Mouse (Mus musculus) frontal cortex, postnatal 14 days (tissue): Measurements from ENCODE around the gene Shq1.
A peak's percentile ranks its signal among the peaks of the same experiment; 100 is the strongest.

Experiments used
- DNase-seq, 2 experiments: peaks; one replicate each; pipeline ENCODE4 v3.0.0; 2022; ENCODE audit warnings: low spot score in 2 of 2

Shq1 gene

DNA sequence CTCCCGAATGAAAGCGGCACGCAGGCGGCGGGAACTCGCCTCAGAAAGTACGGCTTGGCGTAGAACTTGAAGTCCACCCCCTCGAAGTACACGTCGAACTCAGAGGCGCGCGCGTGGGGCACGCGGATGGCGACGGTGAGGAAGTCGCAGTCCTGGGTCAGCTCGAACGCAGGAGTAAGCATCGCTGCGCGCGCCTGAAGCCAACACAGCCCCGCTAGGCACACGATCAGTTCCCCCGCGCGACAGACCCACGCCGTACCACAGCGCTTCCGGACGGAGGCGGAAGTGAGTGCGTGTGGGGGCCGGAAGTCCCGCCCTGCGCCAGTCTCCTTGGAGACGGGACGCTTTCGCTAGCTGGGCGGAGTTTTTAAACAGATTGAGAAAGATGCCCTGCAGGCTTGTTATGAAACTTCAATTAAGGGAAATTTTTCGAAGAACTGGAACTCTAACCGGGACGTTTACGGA lies at the start of gene Shq1:
Shq1 (minus strand) TSS at position 278 of the 465 bp plus-strand sequence.
- peak; percentile 67 to 73 for DNase-seq

DNA sequence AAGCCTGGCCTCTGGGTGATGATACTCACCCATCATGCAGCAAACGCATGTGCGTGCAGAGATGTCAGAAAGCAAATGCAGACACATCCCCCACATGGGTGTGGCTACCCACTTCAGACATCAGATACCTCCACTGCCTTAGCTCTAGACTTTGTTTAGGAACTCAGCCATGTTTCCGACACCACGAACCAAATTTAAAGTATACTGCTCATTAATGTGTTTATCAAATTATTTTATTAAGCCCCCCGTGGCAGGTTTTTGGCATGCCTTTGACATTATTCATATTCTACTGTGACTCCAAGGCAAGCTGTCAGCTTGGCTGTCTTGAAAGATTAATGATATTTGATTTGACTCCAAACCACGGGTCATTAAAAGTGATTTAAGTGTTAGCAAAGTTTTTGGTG lies 49.1 kb upstream of the Shq1 start:
- DNase-seq = no peak

DNA sequence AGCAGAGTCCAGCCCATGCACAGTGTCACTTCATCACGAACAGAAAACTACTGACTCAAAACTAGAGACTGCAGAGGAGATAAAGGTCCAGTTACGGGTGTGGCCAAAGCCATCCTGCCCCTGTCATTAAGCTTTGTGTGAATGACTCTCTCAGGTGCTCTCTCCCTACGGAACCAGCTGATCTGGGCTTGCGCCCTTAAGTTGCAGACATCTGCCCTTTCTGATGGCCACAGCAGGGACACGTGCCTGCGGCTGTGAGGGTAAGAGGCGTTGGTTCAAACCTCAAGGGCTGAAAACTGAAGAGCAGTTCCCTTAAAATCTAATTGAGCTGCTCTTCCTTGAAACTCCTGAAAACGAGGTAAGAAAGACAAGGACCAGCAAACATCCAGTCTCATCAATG lies 45.9 kb upstream of the Shq1 start:
- DNase-seq = no peak

DNA sequence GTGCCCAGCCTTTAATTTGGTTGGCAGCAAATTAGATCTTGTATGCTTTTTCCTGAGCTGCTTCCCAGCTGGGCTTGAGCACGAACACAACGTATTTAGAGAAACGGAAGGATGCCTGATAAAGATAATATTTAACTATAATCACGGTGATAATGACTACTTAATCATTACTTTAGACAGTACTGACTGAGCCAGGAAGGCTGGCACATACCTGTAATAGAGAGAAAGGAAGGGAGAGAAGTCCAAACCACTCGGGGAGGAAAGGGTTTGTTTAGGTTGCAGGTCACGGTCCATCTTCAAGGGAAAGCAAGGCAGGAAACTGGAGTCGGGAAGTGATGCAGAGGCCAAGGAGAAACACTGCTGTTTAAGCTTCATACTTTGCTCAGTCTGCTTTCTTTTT lies 45.2 kb upstream of the Shq1 start:
- no peak for DNase-seq

DNA sequence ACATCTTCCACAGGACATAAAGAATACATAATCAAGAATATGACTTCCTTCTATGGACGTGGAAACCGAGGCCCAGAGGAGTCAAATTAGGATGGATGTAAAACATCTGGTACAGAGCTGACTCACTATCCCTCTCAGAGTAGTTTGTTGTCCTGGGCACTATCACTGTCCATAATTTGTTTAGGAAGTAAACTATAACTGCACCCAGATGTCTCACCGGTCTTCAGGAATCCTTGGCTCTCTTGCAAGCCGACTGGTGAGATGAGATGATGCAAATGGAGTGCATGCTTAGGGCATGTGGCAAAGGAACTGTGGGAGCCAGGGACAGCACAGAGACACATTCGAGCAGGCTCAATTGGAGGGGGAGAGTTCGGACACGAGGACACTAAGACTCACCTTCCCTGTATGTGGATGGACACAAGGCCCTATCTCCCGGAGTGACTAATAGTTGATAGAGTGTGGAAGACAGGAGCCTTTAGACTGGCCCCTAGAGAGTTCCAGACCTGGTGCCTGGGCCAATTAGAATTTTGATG lies 44.4 kb upstream of the Shq1 start:
- no peak for DNase-seq

DNA sequence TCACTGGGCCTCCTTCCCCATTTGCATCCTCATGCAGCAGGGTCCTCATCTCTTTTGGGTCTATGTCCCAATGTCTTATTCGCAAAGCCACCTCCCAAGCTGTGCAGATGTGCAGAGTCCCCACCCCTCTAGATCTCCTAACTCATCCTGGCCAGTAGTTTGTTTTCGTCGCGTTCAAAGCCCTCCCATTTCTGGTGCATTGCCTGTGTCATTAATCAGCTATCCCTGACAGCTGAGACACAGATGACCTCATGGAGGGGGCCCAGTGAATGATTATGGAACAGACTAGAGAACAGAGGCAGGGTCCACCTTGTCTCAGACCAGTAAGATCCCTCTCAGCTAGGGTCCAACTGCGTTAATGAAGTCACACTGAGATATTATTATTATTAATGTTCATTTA lies 39.9 kb upstream of the Shq1 start:
- DNase-seq = no peak

DNA sequence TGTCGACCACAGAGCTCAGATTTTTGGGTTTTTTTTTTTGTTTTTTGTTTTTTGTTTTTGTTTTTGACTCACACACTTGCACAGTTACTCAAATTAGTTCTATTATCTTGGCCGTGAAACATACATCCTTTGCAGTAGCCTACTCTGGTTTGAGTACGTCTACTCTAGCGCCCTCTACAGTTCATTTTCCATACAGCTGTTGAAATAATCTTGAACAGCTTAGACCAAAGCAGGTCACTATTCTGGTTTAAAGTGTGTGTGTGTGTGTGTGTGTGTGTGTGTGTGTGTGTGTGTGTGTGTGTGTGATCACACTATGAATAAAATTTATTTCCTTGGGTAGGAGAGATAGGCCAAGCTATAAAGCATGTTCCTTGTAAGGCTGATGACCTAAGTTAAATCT lies 39.2 kb upstream of the Shq1 start:
- DNase-seq = no peak

DNA sequence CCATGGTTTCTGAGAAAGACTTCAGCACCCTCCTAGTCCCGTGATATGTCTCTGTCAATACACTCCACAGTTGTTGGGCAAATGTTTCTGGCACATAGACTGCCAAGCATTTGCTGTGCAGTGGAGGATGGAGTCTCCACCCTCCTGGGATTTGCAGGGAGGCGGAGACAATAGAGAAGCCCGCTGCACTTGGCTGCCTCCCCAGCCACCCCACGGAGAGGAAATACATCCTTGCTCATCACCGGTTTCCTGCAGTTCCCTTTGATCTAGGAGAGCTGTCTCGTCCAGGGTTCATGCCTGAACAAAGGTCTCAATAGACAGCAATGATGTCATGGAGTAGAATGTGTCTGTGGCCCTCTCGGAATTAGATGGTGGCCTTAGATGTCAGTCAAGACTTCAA lies 38.5 kb upstream of the Shq1 start:
- no peak for DNase-seq

DNA sequence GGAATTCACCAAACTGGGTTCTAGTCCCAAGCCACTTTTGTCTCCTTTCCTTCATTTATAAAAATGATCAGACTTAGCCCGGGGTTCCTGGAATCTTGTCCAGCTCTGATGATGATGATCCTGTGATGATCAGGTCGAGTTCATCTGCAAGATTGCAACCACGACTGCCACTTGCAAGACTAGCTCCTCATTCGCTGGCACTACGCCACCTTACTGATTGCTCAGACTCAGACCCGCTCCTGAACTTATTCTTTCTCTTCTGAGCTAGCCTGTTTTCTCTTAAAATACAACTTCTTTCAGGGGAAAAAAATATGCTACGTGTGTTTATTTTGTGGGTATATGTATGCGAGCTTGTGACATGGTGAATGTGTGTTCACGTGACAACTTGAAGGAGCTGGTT lies 38.0 kb upstream of the Shq1 start:
- no peak for DNase-seq

DNA sequence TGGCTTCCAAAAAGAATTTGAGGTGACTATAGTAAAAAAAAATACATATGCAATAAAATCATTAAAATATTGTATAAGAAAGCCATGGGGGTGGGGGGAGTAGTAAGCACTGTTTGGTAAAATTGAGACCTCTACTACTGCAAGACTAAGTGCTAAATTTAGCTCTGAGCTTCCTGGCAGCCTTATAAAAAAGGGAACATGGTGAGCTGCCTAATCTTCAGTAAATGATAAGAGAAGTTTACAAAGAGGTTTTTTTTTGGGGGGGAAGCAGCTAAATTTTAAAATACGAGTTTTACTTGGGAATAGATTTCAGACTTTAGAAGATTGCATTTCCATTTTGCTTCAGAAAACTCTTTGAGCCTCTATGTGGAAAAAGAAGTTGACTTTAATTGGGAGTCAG lies 37.3 kb upstream of the Shq1 start:
- DNase-seq = no peak

DNA sequence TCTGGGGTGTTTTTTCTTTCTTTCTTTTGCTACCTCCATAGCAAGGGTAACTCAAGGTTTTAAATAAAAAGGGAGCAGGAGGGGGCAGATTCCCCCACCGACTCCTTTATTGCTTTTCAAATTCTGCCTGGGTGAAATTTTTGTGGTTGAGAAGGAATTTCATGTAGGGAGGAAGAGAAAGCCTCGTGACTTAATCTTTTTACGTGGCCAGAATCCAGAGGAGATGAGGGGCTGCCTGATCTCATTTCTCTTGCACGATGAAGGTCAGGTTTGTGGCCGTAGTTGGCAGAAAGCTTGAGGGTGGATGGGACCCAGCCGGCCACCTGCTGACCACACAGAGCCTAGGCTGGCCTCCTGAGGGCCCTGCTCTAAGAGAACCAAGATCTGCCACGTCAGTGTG lies 36.6 kb upstream of the Shq1 start:
- DNase-seq = no peak

DNA sequence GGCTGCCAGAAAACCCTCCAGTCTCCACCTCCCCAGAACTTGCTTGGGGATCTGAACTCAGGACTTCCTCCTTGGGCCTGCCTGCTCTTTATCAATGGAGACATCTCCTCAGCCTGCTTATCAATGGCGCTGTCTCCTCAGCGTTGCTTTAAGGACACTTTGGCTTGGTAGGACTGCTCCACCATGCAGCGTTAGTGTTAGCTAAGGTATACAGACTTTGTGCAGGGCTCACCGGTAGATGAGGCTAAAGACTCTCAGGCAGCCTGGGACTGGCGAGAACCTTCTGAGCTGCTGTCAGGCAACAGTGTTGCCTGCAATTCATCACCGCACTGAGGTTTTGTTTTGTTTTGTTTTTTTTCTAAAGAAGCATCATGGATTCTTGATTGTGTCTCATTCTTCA lies 35.9 kb upstream of the Shq1 start:
- no peak for DNase-seq

DNA sequence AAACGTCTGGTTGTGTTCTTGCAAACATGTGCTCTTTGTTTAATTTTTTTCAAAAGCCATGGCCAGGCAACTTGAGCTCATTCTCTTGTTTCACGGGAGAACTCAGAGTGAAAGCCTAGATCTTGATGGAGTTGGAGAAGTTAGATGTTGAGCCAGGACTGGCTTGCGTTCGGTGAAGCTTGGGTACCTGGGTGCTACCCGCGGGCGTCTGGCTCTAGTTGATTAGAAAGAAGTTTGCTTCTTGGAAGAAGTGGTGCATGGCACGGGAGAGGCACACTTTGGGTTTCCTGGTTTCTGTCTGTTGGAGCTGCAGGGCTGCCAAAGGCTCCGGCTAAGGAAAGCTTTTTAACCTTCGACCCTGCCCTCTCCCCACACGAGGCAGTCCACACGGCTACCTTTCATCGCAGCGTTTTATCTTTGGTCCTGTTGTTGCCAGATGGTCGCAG lies 34.4 kb upstream of the Shq1 start:
- no peak for DNase-seq

DNA sequence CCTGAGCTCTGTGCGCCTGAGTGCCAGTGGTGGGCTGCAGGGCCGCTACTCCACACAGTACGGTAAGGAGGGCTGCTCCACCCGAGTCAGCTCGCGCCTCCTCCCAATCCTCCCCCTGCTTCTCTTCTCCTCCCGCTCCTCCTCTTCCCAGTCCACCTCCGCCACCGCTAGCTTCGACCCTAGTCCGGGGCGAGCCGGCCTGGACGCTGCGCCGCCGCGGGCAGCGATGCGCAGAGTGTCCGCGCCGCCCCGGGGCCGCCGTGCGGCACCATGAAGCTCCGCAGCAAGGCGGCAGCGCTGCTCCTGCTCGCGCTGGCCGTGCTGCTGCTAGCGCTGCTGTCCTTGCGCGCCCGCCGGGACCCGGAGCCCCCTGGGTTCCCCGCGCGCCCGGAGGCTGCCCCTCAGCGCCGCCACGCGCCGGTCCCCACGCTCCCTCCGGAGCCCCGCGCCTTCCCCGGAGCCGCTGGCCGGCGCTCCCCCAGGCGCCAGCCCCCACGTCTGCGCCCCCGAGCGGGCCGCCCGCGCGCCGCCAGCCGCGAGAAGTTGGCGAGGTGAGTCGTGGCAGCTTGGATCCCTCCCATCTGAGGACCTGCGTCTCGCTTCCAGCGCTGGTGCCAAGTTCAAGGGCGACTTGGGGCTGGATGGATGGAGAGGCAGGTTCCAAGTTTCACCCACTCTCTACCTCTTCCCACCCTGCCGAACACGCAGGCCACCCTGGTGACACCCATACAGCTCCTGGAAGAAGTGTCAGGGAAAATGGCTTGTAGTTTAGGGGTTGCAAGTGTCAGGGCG lies 33.8 kb upstream of the Shq1 start, which contains the start of gene Gxylt2:
Gxylt2 (plus strand) TSS at position 161 of the 792 bp plus-strand sequence.
- DNase-seq = peak in 1 of 2 experiments; percentile 18

DNA sequence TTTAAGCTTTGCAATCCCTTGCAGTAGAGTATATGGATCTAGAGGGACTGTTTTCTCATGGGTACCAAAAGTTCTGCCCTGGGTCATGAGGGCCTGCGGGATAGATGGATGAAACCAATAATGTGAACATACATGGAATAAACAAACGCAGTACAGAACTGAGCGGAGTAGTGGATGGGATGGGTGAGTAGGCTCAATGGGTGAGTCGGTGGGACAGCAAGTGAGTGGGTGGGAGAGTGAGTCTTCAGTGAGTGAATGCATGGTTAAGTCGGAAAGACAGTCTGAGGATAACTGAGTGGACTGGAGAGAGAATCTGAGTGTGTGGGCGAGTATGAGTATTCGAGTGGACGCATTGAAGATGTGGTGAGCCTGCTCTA lies 33.2 kb upstream of the Shq1 start:
- DNase-seq = no peak

DNA sequence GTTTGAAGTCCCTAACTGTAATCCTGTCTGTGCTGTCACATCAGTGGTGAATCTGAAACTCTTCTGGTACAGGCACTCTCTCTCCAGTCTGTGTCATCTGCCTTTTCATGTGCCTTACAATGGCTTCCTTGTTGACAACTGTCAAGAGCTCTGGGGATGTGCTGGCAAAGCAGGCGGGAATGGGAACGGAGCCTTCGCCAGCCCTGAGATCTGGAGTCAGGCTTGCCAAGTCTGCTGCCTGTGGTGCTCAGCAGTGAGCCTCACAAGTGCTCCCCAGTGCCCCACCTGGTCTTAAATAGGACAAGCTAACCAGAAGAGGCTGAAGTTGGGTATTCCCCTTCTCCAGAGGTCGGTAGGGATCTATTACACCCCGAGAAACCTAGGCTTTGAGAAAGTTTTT lies 29.8 kb upstream of the Shq1 start:
- no peak for DNase-seq

DNA sequence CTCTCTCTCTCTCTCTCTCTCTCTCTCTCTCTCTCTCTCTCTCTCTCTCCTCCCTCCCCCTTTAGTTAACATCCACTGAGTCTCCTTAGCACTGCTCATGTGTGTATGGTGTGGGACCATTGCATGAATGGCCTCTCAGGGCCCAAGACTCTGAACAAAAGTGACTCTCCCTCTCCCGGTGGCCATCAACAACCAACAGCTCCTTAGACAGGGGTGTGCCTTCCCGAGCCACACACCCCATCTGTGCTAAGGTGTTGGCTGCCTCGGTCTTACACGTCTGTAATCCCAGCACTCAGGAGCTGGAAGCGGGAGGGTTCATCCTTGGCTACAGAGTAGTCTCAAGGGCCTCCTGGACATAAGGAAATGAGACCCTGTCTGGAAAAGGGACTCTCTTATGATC lies 29.0 kb upstream of the Shq1 start:
- no peak for DNase-seq

DNA sequence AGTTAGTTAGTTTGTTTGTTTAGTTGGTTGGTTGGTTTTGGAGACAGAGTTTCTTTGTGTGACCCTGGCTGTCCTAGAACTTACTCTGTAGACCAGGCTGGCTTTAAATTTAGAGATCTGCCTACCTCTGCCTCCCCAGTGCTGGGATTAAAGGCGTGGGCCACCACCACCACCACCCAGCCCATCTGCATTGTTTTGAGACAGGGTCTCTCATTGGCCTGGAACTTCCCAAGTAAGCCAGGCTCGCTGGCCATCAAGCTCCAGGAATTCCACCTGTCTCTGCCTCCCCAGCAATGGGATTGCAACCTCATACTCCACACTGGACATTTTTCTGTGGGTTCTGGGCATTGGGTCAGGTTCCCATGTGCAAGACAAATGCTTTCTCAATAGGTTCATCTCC lies 15.4 kb upstream of the Shq1 start:
- DNase-seq = no peak

DNA sequence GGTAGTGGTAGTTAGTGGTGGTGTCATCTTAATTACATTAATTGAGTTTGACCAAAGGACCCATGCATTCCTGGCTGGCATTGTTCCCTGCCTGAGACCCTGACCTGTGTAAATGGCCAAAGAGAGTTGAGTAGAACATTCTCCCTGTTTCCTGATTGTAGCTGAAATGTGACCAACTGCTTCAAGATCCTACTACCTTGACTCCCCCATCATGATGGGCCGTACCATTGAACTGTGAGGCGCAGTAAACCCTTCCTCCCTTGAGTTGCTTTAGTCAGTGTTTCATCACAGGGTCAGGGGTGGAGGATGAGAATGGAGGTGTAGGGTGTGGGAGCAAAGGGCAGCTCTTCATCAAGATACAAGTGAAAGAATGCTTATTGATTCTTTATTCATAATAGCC lies 7.7 kb upstream of the Shq1 start:
- no peak for DNase-seq

DNA sequence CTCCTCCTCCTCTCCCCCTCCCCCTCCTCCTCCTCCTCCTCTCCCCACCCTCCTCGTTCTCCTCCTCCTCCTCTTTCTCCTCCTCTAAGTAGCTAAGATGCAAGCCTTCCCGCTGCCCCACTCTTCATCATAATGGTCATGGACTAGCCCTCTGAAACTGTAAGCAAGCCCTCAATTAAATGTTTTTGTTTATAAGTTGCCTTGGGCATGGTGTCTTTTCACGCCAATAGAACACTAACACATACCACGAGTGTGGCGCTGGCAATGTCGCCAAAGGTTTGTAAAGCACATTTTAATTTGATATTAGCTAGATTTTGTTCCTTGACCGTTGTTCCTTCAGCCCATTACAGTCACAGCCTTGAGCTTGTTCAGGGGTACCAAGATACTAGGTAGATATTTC lies 5.5 kb upstream of the Shq1 start:
- DNase-seq = no peak

DNA sequence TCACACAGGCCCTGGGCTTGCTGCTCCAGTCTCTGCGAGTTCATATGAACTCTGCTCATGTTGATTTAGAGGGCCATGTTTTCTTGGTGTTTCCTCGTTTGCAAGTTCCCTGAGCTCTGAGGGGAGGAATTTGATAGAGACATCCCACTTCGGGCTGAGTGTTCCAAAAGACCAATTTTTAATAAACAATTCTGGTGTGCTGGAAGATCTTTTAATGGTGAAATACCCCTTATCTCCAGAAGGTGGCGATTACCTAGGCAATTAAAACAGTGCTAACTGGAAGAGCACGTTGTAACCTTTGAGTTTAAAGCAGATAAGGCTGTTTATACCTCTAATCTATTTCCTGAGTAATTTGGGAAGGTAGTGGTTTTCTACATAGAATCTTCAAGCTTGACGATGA lies 4.0 kb upstream of the Shq1 start:
- DNase-seq = no peak

DNA sequence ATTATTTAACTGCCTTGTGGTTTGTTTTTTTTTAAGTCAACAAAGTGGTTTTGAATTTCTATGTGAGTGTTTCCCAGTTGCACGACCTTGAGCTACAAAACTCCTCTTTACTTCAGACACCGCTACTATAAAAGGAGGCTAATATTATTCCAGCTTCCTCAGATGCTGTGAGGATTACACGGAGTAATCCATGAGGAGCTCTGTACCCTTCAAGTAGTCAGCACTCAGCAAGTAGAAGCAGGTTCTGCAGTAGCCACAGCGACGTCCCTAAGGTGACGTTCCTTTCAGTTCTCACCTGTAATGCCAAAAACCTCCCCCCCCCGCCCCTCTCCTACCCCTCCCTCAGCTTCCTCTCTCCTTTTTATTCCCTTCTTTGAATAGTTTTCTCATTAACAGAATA lies 444 bp upstream of the Shq1 start:
- DNase-seq = no peak

DNA sequence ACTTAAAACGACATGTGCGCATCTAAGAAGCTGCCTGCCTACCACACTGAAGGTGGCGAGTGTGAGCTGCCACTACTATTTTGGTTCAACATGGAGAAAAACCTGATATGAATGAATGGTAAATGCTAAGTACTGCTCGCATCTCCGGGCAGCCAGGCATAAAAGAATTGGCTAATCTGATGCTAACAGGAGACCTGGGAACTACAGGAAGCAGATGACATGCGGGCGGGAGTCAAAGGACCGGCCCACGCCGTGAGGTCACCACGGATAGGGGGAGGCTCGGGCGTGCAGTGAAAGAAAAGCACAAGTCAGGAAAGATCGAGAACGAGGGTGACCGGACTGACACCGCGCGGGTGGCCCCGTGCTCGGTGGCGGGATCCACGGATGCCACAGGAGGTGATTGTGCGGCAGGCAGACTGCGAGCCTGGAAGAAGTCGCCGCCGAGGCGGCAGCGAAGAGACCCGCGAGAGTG lies 551 bp downstream of the Shq1 start:
- peak in 1 of 2 experiments; percentile 27 for DNase-seq

DNA sequence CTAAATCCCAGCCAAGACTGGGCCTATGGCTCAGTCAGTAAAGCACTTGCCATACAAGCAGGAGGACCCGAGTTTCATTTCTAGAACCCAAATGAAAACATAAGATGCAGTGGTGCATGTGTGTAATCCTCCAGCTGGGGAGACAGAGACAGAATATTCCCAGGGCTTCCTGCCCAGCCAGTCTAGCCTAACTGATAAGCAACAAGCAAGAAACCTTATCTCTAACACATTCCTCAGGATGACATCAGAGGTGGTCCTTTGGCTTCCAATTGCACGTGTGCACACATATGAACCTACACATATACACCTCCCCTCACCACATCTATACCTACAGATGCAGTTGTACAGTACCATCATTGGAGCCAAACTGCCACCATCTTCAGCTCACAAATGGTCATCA lies 2.1 kb downstream of the Shq1 start:
- DNase-seq = no peak
